Mouse (Mus musculus): ENCODE data around the gene Pgp.

GRCm38 (mm10) chr17:24476022-24476776 is 6.0 kb downstream of the Pgp start:
- TF ChIP-seq CTCF (IDR thresholded peaks at IDR 0.05; ENCODE audit: extremely low read depth, insufficient read depth, insufficient read length, insufficient replicate concordance) (no peak), POLR2A (IDR thresholded peaks at IDR 0.05; ENCODE audit: low read depth, low read length) (no peak)
